Mouse (Mus musculus) liver, embryonic 11.5 days (tissue): ENCODE measurements around the gene Kazn. TPM values are rescaled to one million over a fixed set of nuclear protein-coding genes. Genes with fewer than 3 reads are reported as not detected.

Experiments used
- ATAC-seq: fragments of 200-750 bp; cut with Nextera tagmentation; replicated peaks from 2 replicates; pipeline ENCODE4 v1.8.0; 2017; ENCODE audit warnings: moderate number of reproducible peaks, mild to moderate bottlenecking, moderate TSS enrichment, moderate library complexity; ENCODE audit not compliant: low FRiP score
- DNase-seq: peaks from one replicate; pipeline ENCODE4 v3.0.0-alpha.2; 2017; ENCODE audit warnings: low spot score
- H3K27ac ChIP-seq: fragments of 300-500 bp; sonication (generic); 2 replicates; pipeline ENCODE4 v1.5.1; 2014; ENCODE audit warnings: mild to moderate bottlenecking, low read depth, low read length, control low read depth
- H3K27me3 ChIP-seq: fragments of 300-500 bp; sonication (generic); replicated peaks from 2 replicates; pipeline ENCODE4 v1.6.1; 2014; ENCODE audit warnings: low read length, mixed read lengths; ENCODE audit not compliant: control insufficient read depth, insufficient read depth
- H3K36me3 ChIP-seq: fragments of 300-500 bp; sonication (generic); 2 replicates; pipeline ENCODE4 v1.6.1; 2014; ENCODE audit warnings: mild to moderate bottlenecking, low read length, moderate library complexity, mixed read lengths; ENCODE audit not compliant: control insufficient read depth, insufficient read depth
- H3K4me1 ChIP-seq: fragments of 300-500 bp; sonication (generic); replicated peaks from 2 replicates; pipeline ENCODE4 v1.6.1; 2014; ENCODE audit warnings: low read length, mixed read lengths; ENCODE audit not compliant: control insufficient read depth, insufficient read depth
- H3K4me2 ChIP-seq: fragments of 300-500 bp; sonication (generic); 2 replicates; pipeline ENCODE4 v1.6.1; 2014; ENCODE audit warnings: mild to moderate bottlenecking, control low read depth, moderate library complexity
- H3K4me3 ChIP-seq: fragments of 300-500 bp; sonication (generic); 2 replicates; pipeline ENCODE4 v1.5.1; 2014; ENCODE audit warnings: low read depth, low read length, control low read depth
- H3K9ac ChIP-seq: fragments of 300-500 bp; sonication (generic); 2 replicates; pipeline ENCODE4 v1.6.1; 2014; ENCODE audit warnings: low read depth, low read length, control low read depth
- H3K9me3 ChIP-seq: fragments of 300-500 bp; sonication (generic); 2 replicates; pipeline ENCODE4 v1.6.1; 2016; ENCODE audit warnings: low read length, inconsistent platforms, mixed read lengths; ENCODE audit not compliant: control insufficient read depth
- WGBS: fragments of 180-500 bp; shearing (Covaris S2); extraction: QIAGEN DNeasy Blood & Tissue Kit; methylation state at CpG from one replicate; pipeline ENCODE4 v1.1.7; 2014; 5-methylcytosine and 5-hydroxymethylcytosine counted together
- polyA plus RNA-seq: library from polyadenylated mRNA; unstranded; fragments of >200 nt; fragmentation: Nextera tagmentation; extraction: Ambion mirVana; gene quantifications from 2 replicates; pipeline ENCODE4 v1.2.1, GENCODE M21; 2014

The Kazn gene
- polyA plus RNA-seq, 1 experiment from 2014 or later, result 4.4 TPM

GRCm38 (mm10) chr4:142144096-142144495, 95.1 kb downstream of the Kazn start:
- H3K9me3 ChIP-seq, result no peaks in the 10 kb centered on the region
- peaks cover 5% of the 10 kb centered on the region; the same call in 1 of the 2 replicates for H3K36me3 ChIP-seq
- no peaks in the 10 kb centered on the region for H3K4me1 ChIP-seq
- no peak for ATAC-seq
- H3K27ac ChIP-seq, result no peak overlapping the region
- H3K27me3 ChIP-seq, result no peaks in the 10 kb centered on the region
- no peak overlapping the region for H3K4me2 ChIP-seq
- WGBS, result 36% methylated on average over 5 of the region's 5 CpGs
- no peak overlapping the region for H3K4me3 ChIP-seq
- no peak for DNase-seq
- H3K9ac ChIP-seq, result no peak overlapping the region

GRCm38 (mm10) chr4:142143290-142143689, 95.9 kb downstream of the Kazn start:
- Histone ChIP-seq H3K4me3 (no peak overlapping the region), H3K9me3 (no peaks in the 10 kb centered on the region), H3K27ac (no peak overlapping the region), H3K9ac (no peak overlapping the region), H3K4me1 (no peaks in the 10 kb centered on the region), H3K27me3 (no peaks in the 10 kb centered on the region), H3K36me3 (peaks cover 5% of the 10 kb centered on the region; the same call in 1 of the 2 replicates), H3K4me2 (no peak overlapping the region)
- 79% methylated on average over 6 of the region's 6 CpGs for WGBS
- no peak for DNase-seq
- no peak for ATAC-seq

- no peaks in the 10 kb centered on the region for H3K36me3 ChIP-seq
- no peak overlapping the region for H3K4me3 ChIP-seq
- H3K27me3 ChIP-seq, result no peaks in the 10 kb centered on the region
- DNase-seq (no peak), ATAC-seq (no peak)
- no peak overlapping the region for H3K4me2 ChIP-seq
- no peak overlapping the region for H3K9ac ChIP-seq
- WGBS, result 60% methylated on average over 5 of the region's 5 CpGs
- no peaks in the 10 kb centered on the region for H3K9me3 ChIP-seq
- no peaks in the 10 kb centered on the region for H3K4me1 ChIP-seq
- no peak overlapping the region for H3K27ac ChIP-seq
These were observed 99.5 kb downstream of the Kazn start for GRCm38 (mm10) chr4:142139729-142140128.

- Histone ChIP-seq H3K36me3 (no peaks in the 10 kb centered on the region), H3K4me3 (no peak overlapping the region), H3K9me3 (no peaks in the 10 kb centered on the region), H3K27me3 (no peaks in the 10 kb centered on the region), H3K4me2 (no peak overlapping the region), H3K9ac (no peak overlapping the region), H3K4me1 (no peaks in the 10 kb centered on the region), H3K27ac (no peak overlapping the region)
- 65% methylated on average over 9 of the region's 9 CpGs for WGBS
- no peak for ATAC-seq
- DNase-seq, result no peak
These were observed 100.7 kb downstream of the Kazn start for GRCm38 (mm10) chr4:142138356-142139099.

- DNase-seq, result no peak
- H3K27ac ChIP-seq, result no peak overlapping the region
- H3K9me3 ChIP-seq, result no peaks in the 10 kb centered on the region
- no peak for ATAC-seq
- no peak overlapping the region for H3K9ac ChIP-seq
- 86% methylated on average over 10 of the region's 10 CpGs for WGBS
- no peak overlapping the region for H3K4me3 ChIP-seq
- H3K4me1 ChIP-seq, result no peaks in the 10 kb centered on the region
- H3K4me2 ChIP-seq, result no peak overlapping the region
- no peaks in the 10 kb centered on the region for H3K36me3 ChIP-seq
- no peaks in the 10 kb centered on the region for H3K27me3 ChIP-seq
These were observed 102.3 kb downstream of the Kazn start for GRCm38 (mm10) chr4:142136766-142137503.

GRCm38 (mm10) chr4:142135515-142135914, 103.7 kb downstream of the Kazn start:
- H3K9me3 ChIP-seq, result no peaks in the 10 kb centered on the region
- no peak overlapping the region for H3K4me2 ChIP-seq
- ATAC-seq (no peak), DNase-seq (no peak)
- no peak overlapping the region for H3K9ac ChIP-seq
- H3K4me3 ChIP-seq, result no peak overlapping the region
- no peaks in the 10 kb centered on the region for H3K36me3 ChIP-seq
- no peaks in the 10 kb centered on the region for H3K27me3 ChIP-seq
- WGBS, result 84% methylated on average over 2 of the region's 2 CpGs
- no peaks in the 10 kb centered on the region for H3K4me1 ChIP-seq
- no peak overlapping the region for H3K27ac ChIP-seq

GRCm38 (mm10) chr4:142130162-142130561, 109.0 kb downstream of the Kazn start:
- H3K4me3 ChIP-seq, result no peak overlapping the region
- ATAC-seq (no peak), DNase-seq (no peak)
- H3K27me3 ChIP-seq, result no peaks in the 10 kb centered on the region
- no peaks in the 10 kb centered on the region for H3K9me3 ChIP-seq
- no peak overlapping the region for H3K27ac ChIP-seq
- no peaks in the 10 kb centered on the region for H3K36me3 ChIP-seq
- H3K9ac ChIP-seq, result no peak overlapping the region
- 65% methylated on average over 5 of the region's 5 CpGs for WGBS
- H3K4me2 ChIP-seq, result no peak overlapping the region
- peaks cover 8% of the 10 kb centered on the region for H3K4me1 ChIP-seq

GRCm38 (mm10) chr4:142127275-142127788, 111.9 kb downstream of the Kazn start:
- Histone ChIP-seq H3K27me3 (no peaks in the 10 kb centered on the region), H3K4me1 (peaks cover 8% of the 10 kb centered on the region), H3K27ac (no peak overlapping the region), H3K36me3 (no peaks in the 10 kb centered on the region), H3K4me3 (no peak overlapping the region), H3K9ac (no peak overlapping the region), H3K9me3 (no peaks in the 10 kb centered on the region), H3K4me2 (no peak overlapping the region)
- 52% methylated on average over 6 of the region's 6 CpGs for WGBS
- DNase-seq (no peak), ATAC-seq (no peak)
